Mouse (Mus musculus): ENCODE results near the gene Adam8.

Gene Adam8

DNA sequence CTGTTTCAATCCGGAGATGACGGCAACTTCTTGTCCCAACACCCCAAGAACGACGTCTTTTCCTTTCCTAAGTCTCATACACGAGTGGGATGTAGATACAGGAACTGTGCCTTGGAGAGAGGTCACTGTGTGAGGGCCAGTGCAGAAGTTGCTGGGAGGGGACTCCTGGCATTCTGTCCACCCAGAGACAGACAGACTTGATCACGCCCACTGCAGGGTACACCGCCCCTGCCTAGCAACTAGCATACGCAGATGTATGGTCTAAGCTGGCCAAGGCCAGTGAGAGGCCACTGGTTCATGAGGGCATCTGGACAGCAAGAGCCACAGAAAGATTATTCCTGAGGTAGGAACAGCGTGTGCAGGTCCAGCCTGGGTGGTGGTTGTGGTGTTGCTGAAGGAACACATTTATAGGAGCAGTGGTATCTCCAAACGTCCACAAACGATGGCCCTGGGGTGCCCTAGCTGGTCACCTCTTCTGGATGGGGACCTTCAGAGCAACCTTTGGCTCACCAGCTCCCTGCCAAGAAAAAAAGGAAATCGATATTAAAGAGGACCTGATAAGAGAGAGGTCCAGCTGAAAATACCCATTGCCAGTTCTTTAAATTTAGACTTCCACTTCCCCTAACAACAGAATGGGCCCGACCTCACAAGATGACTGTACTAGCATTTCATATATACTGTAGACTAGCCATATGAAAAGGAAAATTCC, 13.2 kb downstream of the Adam8 start:
- peak; percentile 31 for DNase-seq (ENCODE audit: low spot score)

DNA sequence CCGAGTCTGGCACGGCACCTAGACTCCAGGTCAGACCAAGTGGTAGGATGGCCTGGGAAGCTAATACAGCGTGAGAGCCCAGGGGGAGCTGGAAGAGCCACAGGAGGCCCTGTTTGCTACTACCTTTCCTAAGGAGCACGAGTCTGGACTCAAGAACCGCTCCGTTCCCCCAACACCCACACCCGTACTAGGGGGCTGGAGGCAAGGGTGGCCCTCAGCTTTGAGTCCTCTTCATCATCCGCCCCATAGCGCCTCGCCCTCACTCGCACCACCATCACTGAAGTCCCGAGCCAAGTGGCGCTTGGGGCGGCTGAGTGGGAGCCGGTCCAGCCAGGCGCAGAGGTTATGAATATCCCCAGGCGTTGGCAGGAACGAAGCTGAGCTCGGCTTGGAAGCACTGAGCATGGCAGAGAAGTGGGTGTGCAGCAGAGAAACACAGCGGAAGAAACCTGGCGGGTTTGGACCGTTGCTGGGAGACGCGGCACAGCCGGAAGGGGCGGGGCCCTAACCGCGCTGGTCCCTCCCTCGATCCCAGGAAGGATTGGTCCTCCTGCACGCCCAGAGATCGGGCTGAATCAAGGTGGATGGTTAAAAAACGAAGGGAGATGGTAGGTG, 14.0 kb downstream of the Adam8 start, which contains the start of gene 6430531B16Rik:
Gene 6430531B16Rik, minus strand, starts transcription at position 478 of the 615 bp plus-strand sequence.
- DNase-seq (ENCODE audit: low spot score) = peak; percentile 89

DNA sequence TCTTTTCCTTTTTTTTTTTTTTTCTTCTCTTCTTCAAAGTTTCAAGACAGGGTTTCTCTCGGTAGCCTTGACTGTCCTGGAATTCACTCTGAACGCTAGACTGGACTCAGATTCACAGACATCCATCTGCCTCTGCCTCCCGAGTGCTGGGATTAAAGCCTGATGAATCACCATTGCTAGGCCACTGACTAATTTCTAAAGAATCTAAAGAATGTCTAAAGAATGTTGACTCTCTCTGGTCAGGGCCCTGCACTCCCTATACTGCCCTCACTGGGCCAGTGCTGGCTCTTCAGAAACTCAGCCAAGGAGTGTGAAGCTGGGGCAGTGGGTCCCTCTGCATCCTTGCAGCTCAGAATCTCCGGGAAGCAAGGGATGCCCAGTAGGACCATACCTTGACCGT, 16.9 kb downstream of the Adam8 start:
- no peak for DNase-seq (ENCODE audit: low spot score)

DNA sequence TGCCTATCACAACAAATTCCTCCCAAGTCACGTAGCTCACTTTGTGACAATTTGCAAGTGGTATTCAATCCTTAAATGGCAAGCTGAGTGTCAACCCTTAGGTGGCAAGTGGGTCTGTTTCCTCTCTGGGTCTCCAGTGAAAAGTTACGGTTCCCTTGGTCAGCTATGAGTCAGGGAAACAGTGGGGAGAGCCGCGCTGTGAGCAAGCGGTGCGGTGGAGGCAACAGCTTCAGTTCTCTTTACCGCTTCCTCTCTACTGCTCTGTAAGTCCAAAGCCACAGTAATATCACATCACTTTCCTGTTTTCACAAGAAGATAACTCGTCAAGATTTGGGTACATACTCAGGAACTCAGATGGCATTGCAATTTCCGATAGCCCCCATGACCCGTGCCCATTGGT, 18.1 kb downstream of the Adam8 start:
- DNase-seq (ENCODE audit: low spot score) = no peak

DNA sequence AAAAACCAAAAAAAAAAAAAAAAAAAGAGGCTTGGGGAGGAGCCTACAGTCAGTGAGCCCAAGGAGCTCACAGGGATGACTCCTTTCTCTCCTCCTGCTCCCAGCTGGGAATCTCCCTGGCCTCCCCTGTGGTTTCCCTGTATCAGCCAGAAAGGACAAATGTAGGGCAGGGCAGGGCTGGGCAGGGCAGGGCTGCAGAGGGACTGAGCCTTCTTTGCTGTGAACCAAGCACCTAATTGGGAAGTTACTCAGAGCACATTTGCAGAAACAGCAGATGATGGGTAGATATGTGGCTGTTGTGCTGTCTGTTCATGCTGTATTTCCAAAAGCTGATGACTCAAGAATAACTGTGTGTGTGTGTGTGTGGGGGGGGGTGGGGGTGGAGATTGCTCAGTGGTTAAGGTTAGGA, 19.4 kb downstream of the Adam8 start:
- no peak for DNase-seq (ENCODE audit: low spot score)

DNA sequence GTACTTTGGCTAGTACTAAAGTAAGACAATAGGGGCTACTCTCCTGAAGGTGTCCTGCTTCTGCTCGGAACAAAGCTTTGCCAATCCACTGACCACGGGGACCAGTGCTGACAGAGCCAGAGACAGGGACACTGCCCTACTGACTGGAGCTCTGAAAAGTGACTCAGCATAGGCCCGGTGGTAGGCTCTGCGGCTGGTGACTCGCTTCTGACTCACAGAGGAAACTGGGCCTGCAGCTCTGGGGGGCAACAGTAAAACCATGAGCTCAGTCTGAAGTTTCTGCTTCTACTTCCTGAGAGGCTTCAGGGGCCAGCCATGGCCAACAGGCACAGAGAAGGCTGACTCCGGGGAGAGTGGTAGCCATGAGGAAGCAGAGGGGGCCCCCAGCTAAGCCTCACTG, 20.9 kb downstream of the Adam8 start:
- no peak for DNase-seq (ENCODE audit: low spot score)

DNA sequence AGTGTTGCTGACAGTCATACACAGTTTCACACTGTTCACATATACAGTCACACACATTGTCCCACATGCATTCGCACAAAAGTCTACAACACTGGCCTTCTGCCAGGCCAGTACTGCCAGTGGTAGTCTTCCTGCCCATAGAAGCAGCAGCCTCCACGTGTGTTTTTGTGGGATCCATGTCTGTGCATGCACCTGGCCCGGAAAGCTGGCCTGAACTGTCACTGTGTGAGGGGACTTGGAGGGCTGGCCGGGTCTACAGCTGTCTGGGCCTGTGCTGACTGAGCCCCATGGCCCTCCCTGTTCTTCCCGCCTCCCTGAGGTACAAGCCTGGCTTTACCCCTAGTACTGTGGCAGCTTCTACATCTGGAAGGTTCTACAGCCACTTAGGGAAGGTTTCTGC, 21.4 kb downstream of the Adam8 start:
- no peak for DNase-seq (ENCODE audit: low spot score)

DNA sequence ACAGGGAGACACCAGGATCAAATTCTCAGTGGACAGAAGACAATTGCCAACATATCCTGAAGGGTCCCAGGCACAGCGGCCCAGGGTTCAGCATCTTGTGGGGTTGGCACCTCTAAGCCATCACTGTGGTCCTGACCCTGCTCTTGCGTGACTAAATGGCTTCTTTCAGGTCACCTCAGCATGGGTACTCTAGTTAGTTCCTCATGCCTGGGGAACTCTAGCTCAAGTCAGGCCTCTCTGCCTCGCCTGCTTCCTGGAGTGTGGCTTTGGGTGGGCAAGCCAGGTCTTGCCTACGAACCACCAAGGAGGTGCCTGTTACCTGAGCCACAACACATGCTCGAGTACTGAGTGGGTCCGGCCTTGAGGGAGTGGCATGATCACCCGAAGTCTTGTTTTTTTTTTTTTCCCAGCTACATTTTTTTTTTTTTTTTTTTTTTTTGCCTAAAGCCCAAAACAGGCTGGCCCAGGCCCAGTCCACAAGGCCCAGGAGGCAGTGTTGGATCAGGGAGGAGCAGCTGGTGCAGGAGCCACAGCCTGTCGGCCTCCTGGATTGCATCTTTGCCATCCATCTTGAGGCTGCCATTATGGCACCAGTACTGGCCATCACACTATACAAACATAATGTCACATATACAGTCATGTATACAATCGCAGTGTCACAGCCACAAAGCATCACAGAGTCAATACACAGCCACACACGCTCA, 22.0 kb downstream of the Adam8 start:
- DNase-seq (ENCODE audit: low spot score) = no peak

DNA sequence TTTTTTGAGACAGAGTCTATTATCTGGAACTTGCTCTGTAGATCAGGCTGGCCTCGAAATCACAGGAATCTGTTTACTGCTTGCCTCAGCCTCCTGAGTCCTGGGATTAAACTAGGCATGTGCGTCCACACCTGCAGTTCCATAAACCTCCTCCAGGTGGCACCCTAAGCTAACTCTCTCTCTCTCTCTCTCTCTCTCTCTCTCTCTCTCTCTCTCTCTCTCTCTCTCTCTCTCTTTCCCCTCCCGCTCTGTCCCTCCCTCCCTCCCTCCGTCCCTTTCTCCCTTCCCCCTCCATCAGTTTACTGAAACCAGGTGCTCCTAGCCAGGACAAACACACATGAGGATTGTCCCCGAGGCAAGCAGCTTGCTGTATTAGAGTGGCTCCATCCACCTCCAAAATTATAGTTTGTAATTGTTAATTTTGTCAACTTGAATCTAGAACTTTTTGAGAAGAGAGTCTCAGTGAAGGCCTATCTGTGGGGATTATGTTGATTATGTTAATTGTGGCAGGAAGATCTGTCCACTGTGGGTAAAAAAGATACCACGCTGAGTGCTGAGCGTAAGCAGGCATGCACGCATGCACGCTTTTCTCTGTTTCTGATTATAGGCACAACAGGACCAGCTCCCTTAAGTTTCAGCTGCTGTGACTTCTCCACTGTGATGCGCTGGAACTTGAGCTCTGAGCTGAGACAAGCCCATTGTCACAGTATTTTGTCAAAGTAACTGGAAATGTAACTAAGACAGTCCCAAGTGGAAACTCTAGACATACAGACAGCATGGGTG, 22.8 kb downstream of the Adam8 start:
- DNase-seq (ENCODE audit: low spot score) = peak; percentile 87

DNA sequence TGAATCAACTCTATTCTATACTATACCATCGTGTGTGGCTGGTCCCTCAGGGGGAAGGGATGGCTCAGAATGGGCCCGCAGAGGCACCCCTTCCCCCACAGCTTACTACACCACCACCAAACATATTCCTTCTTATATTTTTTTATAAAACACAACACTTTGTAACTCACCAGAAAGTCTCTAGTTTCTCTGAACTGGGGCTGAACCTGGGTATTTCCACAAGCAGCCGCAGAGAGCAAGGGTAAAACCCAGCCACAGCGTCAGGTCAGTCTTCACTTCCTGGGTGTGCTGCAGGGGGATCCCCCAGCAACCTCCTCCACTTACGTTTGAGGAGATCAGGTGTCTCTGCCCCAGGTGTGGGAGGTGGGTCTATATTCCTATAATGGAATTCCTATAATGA, 23.9 kb downstream of the Adam8 start:
- DNase-seq (ENCODE audit: low spot score) = no peak

DNA sequence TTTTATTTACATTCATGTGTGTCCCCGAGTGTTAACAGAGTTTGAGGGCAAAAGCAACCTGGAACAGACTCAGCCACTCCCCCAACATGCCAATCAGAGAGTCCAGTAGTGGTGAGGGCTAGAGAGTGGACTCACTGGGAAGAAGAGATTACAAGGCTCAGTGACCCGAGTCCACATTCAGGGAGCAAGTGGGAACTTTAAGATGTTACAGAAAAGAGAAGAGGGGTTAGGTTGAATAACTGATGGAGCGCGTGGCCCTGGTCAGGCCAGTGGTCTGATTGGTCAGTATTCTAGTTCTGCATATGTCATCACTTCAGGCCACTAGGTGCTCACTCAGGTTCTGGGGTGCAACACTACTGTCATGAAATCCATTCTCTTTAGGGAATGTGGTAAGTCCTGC, 25.2 kb downstream of the Adam8 start:
- no peak for DNase-seq (ENCODE audit: low spot score)

DNA sequence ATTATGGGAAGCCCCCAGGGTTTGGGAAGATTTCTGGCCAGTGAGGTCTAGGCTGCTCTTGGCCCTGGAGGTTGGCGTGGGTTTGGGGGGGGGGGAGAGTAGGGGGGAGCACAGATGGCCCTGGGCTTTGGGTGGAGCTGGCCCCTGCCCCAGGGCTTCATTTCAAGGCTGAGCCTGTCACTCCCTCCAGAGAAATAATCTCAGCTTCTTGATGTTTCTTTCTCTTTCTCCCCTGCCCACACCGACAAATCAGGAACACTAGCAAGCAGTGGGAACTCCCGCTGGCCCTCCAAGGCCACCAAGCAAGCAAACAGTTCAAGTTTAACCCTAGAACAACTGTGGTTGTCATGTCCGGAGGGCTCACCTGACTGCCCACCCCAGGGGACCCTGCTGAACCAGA, 28.5 kb downstream of the Adam8 start:
- no peak for DNase-seq (ENCODE audit: low spot score)

DNA sequence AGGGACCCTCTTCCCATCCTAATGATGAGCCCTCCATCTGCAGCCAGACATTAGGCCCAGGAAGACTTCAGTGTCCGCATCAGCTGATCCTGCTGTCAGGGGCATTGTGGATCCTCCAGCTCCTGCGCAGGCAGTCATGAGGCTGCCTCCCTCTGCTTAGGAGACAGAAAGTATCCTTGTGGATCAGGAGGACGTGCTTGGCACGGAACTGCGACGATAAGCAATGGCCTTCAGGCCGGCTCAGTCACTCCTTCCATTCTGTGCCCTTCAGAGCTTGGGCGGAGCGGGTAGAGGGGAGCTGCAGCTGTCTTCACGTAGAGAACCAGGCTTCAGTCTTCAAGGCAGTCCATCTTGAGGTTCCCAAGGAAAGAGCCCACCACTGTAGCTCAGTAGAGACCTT, 31.2 kb downstream of the Adam8 start:
- DNase-seq (ENCODE audit: low spot score) = no peak

DNA sequence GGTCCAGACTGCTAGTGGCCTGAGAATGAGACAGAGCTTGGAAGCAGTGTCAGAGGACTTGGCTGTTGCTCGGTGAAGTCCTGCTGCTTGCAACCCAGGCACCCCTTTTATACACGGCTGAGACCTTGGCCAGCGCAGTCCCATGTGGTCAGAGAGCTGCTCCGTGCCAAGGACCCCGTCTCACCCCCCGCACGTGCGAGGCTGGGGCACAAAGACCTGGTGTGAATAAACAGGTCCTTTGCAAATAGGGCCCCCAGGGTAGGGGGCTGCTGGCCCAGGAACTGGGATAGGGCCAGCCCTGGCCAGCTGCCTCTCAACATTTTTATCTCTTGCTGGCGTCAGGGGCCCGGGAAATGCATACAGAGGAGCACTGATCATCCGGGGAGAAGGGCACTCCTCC, 34.4 kb downstream of the Adam8 start:
- no peak for DNase-seq (ENCODE audit: low spot score)

DNA sequence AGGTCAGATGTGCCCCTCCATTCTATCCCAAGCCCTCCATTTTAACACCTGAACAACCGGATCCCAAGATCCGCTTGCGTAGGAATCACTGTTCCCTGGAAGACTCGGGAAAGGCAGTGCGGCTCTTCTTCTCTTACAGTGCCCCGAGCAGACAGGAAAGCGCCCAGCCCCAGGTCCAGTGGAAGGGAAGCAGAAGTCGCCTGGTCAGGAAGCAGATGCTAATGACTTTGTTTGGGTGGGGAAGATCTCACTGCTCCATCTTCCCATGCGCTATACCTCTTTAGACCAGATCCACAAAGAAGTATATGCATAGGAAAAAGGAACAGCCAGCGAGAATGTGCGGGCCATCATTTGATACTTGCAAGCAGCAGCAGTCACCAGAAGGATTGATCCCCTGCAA, 34.9 kb downstream of the Adam8 start:
- no peak for DNase-seq (ENCODE audit: low spot score)

DNA sequence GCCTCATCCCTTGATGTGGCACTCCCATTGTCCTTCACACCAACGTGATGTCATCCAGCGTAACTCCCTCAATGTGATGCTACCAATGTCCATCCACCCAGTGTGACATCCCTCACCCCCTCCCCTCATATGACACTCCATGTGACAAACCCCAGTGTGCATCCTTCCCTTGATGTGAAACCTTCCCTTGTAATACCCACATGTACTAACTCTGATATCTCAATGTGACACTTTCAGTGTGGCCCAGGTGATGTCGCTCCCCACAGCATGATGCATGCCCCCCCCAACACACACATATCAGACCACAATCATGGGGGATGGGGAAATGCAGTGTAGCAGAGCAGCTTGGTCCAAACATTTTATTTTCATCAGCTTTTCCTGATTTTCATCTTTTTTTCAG, 35.7 kb downstream of the Adam8 start:
- DNase-seq (ENCODE audit: low spot score) = no peak

DNA sequence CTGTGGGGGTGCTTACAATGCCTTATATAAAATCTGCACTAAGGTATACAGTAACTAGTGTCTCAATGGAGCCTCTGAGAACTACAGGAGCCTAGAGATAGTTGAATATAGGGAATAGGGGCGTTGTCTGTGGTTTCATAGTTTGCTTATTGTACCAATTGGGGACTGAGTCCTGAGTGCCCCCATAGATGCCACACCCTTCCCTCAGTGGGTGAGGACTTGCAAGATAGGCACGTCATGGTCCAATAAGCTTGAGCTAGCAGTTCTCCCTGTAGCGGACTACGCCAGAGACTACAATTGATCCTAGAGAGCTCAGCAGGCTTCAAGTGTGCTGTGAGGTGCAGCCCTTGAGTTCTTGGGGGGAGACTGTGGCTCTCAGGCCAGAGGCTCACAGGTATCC, 36.9 kb downstream of the Adam8 start:
- no peak for DNase-seq (ENCODE audit: low spot score)

DNA sequence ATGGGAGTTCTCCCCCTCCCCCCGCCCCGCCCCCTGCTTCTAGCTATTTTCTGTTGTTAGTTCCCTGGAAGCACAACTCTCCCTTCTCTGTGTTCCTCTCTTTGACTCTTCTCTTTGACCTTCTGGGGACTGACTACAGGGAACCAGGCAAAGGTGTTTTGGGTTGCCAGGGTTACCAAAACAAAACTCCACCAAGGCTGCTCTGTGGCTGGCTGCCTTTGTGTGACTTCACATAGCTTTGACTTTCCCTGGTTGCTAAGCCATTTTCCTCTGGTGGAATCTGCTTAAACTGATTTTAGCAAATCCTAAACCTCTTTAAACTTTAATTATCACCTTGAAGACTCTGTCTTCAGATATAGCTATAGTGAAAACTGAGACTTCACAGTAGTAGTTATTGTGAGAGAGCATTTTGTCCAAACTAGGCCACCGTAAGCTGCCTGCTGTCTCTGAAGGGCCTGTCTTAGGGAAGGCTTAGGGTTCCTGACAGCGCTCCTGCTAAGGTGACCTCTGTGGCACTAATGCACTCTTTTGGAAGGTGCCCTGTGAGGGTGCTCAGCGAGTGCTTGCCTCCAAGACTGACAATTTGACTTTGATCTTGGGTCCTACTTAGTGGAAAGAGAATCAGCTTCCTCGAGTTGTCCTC, 40.2 kb downstream of the Adam8 start:
- DNase-seq (ENCODE audit: low spot score) = peak; percentile 53

DNA sequence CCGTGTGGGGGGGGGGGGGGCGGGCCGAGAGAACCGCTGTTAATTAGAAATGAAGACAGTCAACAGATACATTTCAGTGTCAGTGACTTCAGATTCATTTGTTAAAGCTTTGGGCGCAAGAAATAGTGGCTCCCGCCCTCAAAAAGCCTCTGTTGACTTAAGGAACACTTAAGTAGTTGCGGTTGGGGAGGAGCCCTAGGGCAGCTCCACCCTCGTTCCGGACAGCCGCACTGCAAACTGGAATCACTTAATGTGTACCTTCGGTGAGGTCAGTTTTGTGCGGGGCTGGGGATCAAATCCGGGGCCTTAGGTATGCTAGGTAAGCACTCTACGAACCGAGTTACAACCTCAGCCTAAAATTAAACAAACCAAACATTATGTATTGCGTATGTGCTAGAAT, 41.3 kb downstream of the Adam8 start:
- DNase-seq (ENCODE audit: low spot score) = peak; percentile 64

DNA sequence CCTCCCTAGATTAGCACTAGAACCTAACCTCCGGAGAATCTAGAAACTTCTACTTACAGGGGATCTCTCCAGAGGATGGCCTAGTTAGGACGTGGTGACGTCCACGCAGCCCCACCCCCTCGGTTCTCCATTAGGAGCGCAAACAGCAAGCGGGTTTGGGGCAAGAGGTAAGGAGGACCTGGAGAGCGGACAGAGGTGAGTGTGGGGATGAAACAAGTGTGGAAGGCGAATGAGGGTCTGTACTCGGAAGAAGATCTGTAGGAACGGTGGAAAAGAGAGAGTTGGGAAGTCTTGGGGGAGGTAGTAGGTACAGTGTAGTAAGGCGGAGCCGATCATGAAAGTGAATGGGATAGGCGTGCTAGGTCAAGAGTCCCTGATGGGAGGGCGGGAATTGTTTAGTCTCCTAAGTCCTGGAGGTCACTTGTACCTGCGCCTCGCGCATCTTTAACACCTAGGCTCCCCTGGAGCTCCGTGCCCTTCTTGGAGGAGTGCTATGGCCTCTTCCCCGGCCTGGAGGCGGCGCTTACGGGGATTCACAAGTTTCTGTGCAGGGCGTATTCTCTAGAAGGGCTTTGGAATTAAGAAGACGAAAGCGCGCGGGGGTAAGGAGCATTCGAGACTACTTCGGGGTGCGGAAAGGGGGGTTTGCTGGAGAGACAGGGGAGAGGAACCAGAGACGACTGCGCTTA, 41.9 kb downstream of the Adam8 start:
- DNase-seq (ENCODE audit: low spot score) = peak; percentile 72

DNA sequence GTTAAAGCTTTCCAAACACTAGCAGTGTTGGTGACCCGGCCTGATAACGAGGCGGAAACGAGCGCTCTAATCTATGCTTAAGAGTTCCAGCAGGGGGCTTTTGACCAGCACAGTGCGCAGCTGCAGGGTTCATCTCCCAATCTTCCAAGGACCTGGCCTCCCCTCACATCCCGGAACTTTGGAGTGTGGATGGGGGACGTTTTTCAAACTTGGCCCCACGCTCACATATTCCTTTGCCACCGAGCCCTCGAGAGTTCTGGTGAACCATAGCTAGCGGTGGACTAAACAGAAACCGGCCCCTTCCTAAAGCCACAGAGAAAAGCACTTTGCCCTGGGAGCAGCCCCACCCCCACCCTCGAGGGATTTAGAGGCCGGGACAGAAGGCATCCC, 42.5 kb downstream of the Adam8 start:
- DNase-seq (ENCODE audit: low spot score) = peak; percentile 88

DNA sequence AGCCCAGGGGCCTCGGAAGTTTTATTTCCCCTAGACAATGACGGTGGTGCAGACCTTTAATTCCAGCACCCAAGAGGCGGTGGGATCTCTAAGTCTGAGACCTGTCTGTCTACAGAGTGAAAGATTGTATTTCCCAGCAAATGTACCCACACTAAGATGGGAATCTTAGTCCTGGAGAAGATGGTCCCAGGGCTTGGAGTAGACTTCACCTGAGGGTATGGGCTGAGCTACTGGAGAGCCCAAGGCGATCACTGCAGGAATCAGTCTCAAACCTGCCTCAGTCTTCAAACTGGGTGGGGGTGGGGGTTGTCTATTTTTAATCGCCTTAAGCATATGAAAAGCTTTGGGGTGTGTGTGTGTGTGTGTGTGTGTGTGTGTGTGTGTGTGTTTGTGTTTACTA, 46.3 kb downstream of the Adam8 start:
- no peak for DNase-seq (ENCODE audit: low spot score)

All from embryo, embryonic 10.5 days (tissue).